Mouse (Mus musculus) cerebellum, adult 18-20 months (tissue): ENCODE data around the gene Slc22a4.
"Not testable (repeated sequence)": the region's sequence is repeated elsewhere in the genome, so short reads cannot be mapped to it uniquely, and the experiment has no call there.

ENCODE experiments used
- DNase-seq, 2 experiments: peaks; one replicate each; pipeline ENCODE4 v3.0.0; 2021

Slc22a4 gene

DNA sequence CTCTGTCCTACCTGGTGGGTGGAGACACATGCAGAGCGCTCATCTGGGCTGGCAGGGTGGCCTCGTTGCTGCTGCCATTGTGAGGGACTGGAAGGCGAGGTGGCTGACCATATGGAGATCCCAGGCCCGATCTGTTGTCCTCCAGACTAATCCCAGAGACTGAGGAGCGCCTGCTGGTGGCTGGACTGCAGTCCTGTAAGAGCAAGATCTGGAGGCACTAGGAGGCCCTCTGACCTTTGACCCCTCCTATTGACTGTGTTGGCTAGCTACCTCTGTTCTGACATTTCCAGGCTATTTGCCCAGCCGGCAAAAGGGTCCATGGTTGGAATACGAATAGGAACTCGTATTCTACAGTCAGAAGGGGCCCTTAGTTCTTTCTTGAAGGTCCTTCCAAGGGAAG, 28.2 kb upstream of the Slc22a4 start:
- DNase-seq = peak in 1 of 2 experiments; percentile 64

DNA sequence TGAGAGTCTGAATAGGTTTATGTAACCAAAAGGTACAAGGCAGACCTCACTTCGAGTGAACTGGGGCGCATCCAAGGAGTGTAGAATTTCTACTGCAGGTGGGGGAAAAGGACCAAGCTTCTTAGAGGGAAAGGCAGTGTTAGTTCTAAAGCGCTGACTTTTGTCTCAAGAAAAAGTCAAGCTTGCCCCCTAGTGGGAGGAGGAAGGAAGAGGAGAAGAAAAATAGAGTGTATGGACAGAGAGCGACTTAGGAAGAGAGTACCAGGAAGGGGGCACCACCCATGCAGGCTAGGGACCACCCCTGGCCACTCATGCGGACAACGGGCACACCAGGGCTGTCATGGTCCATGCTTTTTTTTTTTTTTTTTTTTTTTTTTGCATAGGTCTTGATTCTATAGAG, 26.4 kb upstream of the Slc22a4 start:
- peak; percentile 70 to 71 for DNase-seq

DNA sequence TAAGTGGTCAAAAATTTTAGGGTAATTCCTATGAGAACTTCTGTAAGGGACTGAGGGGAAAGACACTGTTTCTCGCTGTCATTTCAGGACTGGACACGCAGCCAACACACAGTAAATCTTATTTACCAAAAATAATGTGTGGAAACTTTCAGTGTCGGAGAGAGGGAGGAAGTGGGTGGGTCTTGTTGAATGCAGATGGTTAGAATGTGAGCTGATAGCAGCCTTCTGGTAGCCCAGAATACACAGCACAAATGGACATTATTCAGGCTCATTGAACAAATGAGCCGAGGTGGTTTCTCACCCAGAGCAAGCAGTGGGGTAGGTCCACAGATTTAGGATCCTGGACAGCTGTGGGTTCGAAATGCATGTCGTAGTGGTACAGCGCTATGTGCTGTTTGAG, 25.2 kb upstream of the Slc22a4 start:
- no peak for DNase-seq

DNA sequence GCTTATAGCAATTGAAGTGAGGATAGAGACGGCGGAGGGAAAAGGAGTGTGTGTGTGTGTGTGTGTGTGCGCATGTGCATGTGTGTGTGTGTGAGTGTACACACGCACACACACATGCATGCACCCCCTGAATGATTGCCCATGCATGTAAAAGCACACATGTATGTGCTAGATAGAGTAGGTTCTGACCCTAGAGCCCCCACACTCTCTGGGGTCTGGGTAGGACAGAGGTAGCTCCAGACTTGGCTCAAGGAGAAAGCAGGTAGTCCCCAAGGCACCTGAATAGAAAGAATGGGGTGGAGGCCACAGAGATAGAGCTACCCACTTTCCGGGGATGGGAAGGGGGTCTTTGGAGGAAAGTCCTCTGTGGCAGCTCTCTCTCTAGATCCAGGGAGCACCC, 24.2 kb upstream of the Slc22a4 start:
- no peak for DNase-seq

DNA sequence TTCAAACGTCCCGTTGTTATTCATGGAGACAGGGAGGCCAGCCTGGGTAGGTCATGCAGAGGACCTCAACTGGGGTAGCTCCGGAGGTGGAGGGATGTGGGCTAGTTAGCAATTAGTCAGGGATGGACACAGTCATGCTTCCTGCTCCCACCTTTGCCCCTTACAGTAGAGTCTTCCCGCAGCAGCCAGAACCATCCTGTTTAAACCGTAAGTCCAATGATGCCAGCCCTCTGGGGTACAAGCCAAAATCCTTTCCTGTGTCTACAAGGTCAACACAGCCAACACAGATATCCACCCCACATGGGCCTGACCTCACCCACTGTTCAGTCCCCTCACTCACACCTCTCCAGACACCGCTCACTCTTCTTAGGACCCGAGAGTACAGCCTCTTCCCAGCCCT, 23.3 kb upstream of the Slc22a4 start:
- no peak for DNase-seq

DNA sequence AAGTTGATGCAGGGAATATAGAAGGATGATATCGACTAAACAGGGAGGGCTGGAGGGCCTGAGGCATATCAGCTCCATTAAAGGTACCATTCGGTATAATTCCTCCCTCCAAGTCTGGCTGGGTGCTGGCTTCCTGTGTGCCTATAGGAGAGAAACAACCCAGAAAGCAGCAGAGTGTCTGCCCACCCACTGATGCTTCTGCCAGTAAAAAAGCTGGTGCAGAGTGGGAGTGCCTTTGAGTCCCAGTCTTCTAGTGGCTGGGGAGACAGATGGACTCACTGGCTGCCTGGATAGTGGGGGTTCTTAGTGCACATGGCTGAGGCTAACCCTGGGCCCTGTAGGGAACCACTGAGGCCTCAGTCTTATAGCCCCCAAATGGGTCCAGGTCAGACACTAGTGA, 22.3 kb upstream of the Slc22a4 start:
- DNase-seq = no peak

DNA sequence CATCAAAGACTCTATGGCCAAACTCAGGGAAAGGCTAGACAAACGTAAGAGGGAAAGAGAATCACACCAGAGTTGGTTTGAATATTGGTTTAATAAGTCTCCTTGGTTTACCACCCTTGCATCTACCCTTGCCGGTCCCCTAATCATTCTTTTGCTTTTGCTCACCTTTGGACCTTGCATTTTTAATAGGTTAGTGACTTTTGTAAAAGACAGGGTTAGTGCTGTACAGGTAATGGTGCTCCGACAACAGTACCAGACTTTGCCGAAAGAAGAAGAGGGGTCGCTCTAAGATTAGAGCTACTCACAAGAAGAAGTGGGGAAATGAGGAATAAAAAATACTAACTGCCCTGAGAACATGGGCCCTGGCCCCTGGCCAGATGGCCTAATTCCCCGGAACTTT, 12.8 kb upstream of the Slc22a4 start:
- DNase-seq = no peak

DNA sequence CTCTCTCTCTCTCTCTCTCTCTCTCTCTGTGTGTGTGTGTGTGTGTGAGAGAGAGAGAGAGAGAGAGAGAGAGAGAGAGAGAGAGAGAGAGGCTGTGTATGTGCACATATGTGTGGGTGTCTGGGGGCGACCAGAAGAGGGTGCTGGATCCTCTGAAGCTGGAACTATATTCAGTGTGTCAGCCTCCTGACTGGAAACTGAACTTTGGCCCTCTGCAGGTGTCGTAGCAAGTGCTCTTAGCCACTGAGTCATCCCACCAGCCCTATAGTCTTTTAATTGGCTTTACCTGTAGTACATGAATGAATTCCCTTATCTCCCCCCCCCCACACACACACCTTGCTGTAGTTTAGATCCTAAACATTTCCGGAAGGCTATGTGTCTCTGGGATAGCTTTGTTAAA, 5.0 kb upstream of the Slc22a4 start:
- DNase-seq = not testable (repeated sequence)

DNA sequence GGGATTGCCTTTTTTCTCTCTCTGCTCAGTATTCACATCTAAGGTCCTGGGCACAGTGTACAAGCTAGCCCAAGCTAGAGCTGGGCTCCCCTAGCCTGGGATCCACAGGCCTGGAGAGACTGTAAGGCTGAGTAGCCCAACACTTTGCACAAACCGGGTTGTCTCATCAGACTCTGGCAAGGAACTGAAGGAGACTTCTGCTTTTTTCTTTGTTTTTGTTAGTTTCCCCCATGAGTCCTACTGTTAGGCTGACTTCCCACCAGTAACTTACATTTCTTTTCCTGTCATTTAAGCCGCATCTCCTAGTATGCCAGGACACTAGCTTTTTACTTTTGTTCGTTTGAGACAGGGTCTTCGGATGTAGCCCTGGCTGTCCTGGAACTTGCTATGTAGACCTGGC, 1.1 kb upstream of the Slc22a4 start:
- DNase-seq = no peak

DNA sequence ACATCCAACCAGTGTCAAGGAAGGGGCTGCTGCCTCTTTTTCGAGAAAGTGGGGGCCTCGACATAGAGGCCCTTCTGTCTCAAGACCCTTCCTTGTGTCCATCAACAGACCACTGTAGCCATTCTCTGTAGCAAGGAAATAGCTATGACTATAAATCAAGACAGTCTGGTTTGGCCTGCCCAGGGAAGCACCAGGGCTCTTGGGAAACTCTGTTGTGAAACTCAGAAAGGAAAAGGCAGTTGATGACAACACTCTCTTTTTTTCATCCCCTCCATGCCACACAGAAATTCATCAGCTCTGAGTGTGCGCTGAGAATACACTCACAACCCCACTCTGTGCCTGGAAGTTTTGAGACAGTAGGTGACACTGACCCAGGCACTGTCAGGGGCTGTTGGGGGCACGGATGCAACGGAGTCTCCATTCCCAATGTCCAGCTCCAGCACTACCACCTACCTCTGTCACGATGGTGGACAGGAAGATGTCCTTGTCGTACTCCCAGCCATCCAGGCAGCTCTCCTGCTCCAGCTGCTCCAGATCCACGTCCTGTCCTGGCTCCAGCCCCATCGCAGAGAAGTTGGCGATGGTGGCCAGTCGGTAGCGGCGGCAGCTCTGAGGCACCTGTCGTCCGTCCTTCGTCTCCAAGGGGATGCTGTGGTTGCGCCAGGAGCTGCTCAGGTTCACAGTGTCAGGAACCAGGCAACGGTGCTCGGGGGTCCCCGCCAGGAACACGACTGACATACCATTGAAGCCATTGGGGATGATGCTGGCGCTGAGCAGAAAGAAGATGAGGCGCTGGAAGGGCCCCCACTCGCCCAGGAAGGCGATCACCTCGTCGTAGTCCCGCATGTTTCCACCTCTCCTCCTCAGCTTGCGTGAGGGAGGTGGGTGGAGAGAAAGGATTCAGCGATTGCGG, 503 bp downstream of the Slc22a4 start:
- peak; percentile 58 to 69 for DNase-seq

DNA sequence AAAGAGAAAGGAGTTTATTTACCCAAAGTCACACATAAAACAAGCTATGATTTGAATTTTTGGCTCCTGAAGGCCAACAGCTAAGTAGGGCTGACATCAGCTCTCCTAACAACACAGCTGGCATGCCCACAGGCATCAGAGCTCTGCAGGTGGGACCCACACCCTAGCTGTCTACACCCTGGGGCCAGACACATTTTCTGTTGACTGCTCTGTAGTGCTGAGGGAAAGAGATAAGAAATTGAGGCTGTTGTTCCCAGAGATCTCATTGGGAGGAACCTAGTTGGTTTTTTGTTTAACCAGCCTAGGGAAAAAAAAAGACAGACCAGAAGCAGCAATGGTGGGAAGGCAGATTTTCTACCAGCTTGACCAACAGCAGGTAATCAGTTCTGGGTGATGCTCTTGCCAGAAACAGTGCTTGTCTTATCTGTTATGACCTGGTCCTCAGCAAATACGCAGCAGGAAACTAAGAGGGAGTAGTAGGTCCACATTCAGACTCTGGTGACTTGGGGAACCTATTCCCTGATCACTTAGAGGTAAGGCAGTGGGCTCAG, 1.3 kb downstream of the Slc22a4 start:
- peak; percentile 57 to 62 for DNase-seq

DNA sequence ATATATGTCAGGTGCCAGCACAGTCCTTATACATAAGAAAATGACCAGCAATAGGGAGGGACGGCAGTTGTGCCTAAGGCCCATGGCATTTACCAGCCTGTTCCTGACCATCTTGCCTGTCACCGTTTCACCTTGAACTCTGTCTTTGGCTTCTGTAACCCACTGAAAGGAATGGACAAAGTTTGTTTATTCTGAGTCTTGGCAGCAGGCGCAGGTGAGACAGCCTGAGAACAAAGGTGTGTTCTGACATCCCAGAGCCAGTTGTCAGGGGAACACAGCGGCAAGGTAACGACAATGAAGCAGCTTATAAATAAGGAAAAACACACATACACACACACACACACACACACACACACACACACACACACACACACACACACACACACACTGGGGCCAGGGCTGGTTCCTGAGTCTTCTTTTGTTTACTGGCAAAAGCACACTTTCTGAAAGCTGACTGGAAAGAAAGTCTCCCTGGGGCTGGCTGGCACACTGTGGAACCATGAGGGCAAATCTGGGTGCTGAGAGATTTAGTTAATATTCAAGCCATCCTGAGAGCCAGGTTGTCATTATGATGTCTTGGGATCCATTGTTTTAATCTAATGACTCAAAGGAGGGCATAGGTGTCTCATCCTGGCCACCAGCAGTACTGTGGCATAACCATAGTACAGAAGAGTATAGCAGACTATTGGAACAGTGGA, 6.3 kb downstream of the Slc22a4 start:
- DNase-seq = no peak

DNA sequence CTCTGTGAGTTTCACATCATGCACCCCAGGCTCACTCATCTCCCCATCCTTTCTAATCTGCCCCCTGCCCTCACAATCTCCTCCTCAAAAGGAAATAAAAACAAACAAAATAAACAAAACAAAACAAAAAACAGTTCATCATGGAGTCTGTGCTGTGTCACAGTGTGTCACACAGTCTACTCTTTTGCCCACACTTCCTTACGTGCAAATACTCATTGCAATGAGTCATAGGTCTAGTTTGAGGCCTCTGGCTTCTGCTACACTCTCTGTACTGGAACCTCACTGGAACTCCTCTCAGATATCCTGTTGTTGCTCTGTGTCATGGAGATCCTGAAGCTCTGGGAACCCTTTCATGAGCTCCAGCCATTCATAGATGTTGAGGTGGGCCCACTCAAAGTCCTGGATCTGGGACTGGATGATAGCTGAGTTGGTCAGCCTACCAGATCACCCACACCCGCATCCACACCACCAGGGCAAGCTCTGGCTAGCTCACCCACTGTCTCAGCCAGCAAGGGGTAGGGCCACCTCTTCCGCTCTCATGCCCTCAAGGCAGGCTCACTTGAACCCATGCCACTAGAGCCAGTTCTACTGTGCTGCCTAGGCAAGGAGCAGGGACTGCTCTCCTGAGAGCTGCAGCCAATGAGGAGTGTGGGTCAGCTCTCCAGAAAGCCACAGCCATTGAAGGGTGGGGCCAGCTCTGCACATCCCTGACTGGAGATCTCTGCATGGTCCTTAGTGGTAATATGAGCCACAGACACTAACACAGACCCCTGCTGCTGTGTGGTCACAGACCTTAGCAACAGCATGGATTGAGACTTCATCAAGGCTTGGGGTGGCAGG, 8.8 kb downstream of the Slc22a4 start:
- DNase-seq = no peak

DNA sequence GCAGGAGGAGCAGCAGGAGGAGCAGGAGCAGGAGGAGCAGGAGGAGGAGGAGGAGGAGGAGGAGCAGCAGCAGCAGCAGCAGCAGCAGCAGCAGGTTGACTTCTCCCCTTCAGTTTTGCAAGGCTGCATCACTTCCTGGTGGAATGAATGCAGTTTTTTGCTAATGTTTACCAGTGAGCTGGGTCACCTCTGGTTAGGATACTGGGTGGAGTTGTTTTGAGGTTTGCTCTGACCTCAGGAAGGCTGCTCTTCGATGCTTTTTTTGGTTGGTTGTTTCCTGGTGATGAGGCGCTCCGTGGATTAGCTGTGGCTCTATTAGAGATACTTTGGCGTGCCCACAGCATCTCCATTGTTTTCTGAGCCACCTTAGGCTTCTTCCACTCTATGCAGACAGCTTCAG, 10.3 kb downstream of the Slc22a4 start:
- DNase-seq = no peak

DNA sequence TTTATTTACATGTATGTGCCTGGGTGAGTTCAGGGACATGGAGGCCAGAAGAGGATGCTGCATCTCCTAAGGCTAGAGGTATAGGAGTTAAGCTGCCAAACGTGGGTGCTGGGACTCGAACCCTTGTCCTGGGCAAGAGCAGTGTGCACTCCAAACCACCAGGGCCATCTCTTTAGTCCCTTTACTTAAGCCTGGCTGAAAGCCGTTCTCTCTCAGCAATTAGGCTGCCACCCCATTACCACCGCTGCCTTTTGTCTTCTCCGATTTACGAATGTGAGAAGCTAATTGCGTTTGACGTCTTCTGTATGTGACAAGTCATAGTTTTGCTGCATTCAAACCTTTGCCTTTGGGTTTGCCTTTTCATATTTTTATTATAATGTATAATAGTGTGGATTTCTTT, 11.8 kb downstream of the Slc22a4 start:
- DNase-seq = no peak

DNA sequence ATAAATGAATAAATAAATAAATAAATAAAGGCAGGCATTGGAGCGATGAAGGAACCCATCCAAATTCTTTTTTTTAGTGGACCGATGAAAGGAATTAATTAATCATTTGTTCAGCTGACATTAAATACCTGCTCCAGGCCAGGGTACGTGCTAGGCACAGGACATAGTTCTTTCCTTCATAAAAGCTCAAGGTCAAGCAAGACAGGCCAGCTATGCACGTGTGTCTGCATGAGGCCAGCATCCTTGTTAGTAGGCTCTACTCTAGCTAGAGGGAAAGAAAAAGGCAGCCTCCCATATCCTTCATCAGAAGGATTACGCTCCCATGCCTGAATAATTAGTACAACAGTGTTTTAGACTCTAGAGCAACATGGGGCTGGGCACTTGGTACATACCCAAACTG, 14.9 kb downstream of the Slc22a4 start:
- no peak for DNase-seq

DNA sequence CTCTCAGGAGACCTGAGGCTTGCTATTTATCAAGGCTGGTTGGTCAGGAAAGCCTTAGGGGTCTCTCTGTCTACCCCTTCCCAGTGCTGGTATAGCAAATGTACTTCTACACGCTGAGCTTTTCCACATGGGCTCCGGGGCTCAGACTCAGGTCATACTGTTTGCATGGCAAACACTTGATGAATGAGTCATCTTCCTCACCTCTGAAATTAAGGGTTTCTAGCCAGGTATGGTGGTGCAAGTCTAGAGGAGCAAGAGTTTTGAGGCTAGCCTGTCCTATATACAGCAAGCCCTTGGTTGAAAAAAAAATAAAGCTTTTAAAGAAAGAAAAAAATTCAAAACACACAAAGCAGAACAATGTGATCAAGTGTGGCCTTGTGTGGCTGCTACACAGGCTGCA, 16.6 kb downstream of the Slc22a4 start:
- DNase-seq = no peak

DNA sequence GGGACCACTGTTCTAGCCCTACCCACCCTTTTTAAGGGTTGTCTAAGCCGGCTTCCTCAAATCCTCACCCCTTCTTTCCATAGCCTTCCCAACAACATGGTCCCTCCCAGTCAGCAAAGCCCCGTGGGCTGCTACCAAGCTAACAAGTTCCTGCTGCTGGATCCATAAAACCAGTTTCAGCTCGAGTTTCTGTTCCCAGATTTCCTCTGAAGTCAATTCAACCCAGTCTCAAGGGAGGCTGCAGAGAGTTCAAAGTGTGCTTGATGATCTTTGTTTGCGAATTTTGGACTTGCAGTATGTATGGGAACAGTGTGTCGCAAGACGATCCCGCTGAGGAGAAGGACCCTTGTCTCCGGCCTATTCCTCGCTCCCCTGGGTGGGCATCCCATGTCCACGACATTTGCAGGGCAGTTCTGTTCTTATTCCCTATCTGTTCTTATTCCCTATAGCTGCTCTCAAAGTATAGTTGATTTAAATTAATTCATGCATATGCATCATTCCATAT, 19.4 kb downstream of the Slc22a4 start:
- no peak for DNase-seq

DNA sequence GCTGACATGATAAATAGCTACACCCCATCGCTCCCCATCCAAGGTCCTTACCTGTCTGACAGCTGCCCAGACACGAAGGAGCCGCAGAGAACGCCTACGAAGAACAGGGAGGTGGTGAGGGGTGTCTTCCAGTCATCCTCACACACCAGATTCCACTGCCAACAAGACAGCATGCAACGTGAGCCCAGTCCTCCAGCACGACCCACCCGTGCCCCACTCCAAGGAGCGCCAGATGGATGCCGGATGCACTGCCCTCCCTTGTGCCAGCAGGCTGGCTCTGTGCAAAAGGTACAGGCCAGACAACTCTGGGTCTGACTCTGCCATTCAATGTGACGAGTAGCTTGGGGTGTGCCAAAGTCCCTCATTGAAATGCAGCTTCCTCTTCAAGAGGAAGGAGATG, 20.2 kb downstream of the Slc22a4 start:
- peak; percentile 86 to 92 for DNase-seq

DNA sequence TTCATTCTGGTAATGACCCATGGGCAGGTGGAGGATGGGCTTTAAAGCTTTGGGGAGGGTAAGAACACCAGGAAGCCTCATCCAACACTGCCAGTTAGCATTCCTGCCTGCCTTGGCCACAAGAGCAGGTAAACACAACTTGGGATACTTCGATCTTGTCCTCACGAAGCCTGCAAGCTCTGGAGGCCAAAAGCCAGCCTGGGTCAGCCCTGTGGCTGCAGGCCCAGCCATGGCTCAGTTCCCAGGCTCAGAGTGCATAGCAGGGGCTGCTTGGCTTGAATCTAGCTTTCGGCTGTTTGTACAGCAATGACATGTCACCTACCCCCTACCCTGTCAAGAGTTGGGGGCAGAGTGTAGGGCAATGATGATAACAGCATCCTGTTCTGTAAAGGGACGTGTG, 21.0 kb downstream of the Slc22a4 start:
- peak; percentile 79 to 80 for DNase-seq

DNA sequence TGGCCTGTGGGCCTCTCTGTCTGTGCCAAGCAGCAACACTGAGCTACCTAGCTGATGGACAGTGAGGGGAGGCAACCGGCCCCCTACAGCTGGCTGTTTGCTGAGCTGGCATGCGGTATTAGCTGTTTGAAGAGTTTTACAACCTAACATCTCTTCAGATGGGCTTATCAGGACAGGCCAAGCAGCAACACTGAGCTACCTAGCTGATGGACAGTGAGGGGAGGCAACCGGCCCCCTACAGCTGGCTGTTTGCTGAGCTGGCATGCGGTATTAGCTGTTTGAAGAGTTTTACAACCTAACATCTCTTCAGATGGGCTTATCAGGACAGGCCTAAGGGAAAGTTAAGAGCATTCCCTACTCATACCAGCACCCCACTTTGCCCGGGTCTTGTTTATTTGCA, 21.5 kb downstream of the Slc22a4 start:
- DNase-seq = not testable (repeated sequence)

DNA sequence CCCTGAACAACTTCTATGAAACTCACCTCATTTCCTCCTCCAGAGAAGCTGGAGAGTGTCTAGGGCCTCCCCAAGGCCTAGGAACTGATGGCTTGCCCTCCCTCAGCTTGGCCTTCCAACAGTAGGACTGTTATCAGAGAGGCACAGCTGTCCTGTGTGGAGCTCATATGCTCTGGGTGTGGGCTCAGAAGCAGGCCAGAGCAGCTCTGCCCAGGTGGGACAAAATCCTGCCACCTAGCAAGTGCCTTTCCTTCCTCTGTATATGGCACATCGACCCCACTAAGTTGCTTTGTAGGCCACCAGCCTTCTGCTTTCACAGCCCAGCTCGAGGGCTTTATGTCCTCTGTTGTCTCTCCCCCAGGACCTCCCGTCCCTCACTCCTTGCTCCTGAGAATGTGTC, 23.2 kb downstream of the Slc22a4 start:
- DNase-seq = no peak

DNA sequence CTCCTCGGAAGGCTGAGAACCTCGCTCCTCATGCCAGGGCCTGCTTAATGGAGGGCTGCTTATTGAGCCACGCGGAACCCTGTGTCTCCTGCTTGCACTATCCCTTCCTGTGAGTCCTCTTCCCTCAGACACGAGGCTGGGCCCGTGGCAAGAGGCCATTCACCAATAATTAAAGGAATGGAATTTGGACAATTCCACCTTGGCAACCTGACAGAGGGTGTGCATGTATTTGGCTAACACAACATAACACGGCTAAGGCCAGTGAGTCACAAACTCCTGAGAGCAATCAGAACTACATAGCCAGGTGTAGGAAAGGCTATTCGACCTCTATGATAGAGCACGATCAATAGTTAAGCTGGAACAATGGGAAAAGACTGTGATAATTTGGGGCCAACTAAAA, 23.7 kb downstream of the Slc22a4 start:
- DNase-seq = peak; percentile 51 to 57
